Mouse (Mus musculus) bone marrow, adult 2 months (tissue): Measurements from ENCODE around the gene Fam234b.

ENCODE experiments used
- CTCF ChIP-seq: fragments of 200-500 bp; IDR thresholded peaks from 2 replicates; pipeline ENCODE4 v1.5.1; 2011; ENCODE audit warnings: low read length, control low read depth; ENCODE audit not compliant: control insufficient read depth, insufficient read depth
- POLR2A ChIP-seq: fragments of 200-500 bp; IDR thresholded peaks from 2 replicates; pipeline ENCODE4 v1.6.1; 2011; ENCODE audit warnings: low read depth, mild to moderate bottlenecking, control low read depth, low read length, borderline replicate concordance; ENCODE audit not compliant: control insufficient read depth

GRCm38 (mm10) chr6:135271761-135272160 lies 74.0 kb downstream of the Fam234b start:
- TF ChIP-seq CTCF (no peak), POLR2A (no peak)
